Mouse (Mus musculus) bone marrow macrophage, adult 2 months (primary cell): ENCODE measurements at regions not wholly inside any gene's neighbourhood (a gene's known extent, or its start where the extent isn't known, plus 50 kb on each side); places are given as distances from the start of the nearest gene placed in this dataset.

Experiments used
- H3K27ac ChIP-seq: 2 replicates; pipeline ENCODE4 v1.5.1; 2012; ENCODE audit warnings: low read depth, low read length; ENCODE audit not compliant: insufficient read depth
- H3K4me1 ChIP-seq: 2 replicates; pipeline ENCODE4 v1.6.1; 2012; ENCODE audit warnings: low read length; ENCODE audit not compliant: control insufficient read depth, insufficient read depth
- H3K4me3 ChIP-seq: 2 replicates; pipeline ENCODE4 v1.5.1; 2012; ENCODE audit warnings: mild to moderate bottlenecking, low read length, moderate library complexity; ENCODE audit not compliant: insufficient read depth
- CTCF ChIP-seq: IDR thresholded peaks from 2 replicates; pipeline ENCODE4 v1.5.1; 2012; ENCODE audit warnings: low read depth, mild to moderate bottlenecking, low read length, moderate library complexity
- POLR2A ChIP-seq: IDR thresholded peaks from 2 replicates; pipeline ENCODE4 v1.6.1; 2012; ENCODE audit warnings: mild to moderate bottlenecking, low read depth, low read length, borderline replicate concordance

DNA sequence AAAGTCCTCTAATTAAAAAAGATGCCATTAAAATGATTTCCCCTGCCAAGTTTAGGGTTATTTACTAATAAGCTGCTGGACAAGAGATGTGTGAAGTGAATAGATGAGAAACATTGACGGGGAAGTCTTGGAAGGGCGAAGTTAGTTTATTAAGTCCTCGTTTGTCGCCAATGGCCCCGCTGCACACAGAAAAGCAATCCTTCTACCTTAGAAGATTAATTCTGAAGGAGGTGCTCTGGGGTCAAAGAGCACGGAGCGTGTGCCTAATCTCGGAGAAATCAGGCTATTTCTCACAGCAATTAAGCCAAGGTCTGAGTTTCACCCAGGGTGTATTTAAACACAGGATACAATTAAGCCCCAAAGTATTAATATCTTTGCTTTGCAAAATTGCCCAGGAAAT is 189.8 kb upstream of the Adgrl2 start:
- H3K4me1 ChIP-seq = no peaks in the 10 kb centered on the region
- H3K27ac ChIP-seq = no peak overlapping the region
- no peak for TF ChIP-seq POLR2A
- TF ChIP-seq CTCF = no peak
- H3K4me3 ChIP-seq = no peak overlapping the region

GRCm38 (mm10) chr3:149179486-149180116 is 189.2 kb upstream of the Adgrl2 start:
- no peak overlapping the region for H3K27ac ChIP-seq
- H3K4me1 ChIP-seq = no peaks in the 10 kb centered on the region
- no peak overlapping the region for H3K4me3 ChIP-seq
- no peak for TF ChIP-seq POLR2A
- TF ChIP-seq CTCF = no peak

DNA sequence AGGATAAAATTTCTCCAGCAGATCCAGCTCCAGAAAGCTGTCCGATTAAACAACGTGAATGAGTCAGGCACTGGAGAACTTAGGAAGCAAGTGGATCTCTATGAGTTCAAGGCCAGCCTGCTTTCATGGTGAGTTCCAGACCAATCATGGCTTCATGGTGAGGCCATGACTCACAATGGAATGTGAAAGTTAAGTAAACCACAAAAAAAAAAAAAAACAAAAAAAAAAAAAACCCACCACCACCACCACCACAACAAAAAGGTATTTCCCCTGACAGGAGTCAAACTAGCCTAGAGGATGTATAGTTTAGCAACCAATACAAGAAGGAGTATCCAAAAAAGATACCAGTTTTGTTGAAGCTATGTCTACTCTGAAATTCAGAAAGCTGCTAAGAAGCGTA is 188.5 kb upstream of the Adgrl2 start:
- no peaks in the 10 kb centered on the region for H3K4me1 ChIP-seq
- TF ChIP-seq CTCF = no peak
- no peak for TF ChIP-seq POLR2A
- no peak overlapping the region for H3K27ac ChIP-seq
- no peak overlapping the region for H3K4me3 ChIP-seq

- H3K27ac ChIP-seq = no peak overlapping the region
- TF ChIP-seq CTCF (no peak), POLR2A (no peak)
- no peak overlapping the region for H3K4me3 ChIP-seq
- peaks cover 30% of the 10 kb centered on the region for H3K4me1 ChIP-seq
Measured at GRCm38 (mm10) chr3:149174689-149175390, 184.5 kb upstream of the Adgrl2 start.

- Histone ChIP-seq H3K27ac (no peak overlapping the region), H3K4me1 (peaks cover 40% of the 10 kb centered on the region), H3K4me3 (no peak overlapping the region)
- no peak for TF ChIP-seq POLR2A
- no peak for TF ChIP-seq CTCF
Measured at GRCm38 (mm10) chr3:149173537-149173936, 183.2 kb upstream of the Adgrl2 start.

- no peak overlapping the region for H3K27ac ChIP-seq
- H3K4me1 ChIP-seq = peaks cover 42% of the 10 kb centered on the region
- no peak for TF ChIP-seq POLR2A
- TF ChIP-seq CTCF = no peak
- no peak overlapping the region for H3K4me3 ChIP-seq
Measured at GRCm38 (mm10) chr3:149171766-149172165, 181.4 kb upstream of the Adgrl2 start.

GRCm38 (mm10) chr3:149170191-149170590 is 179.8 kb upstream of the Adgrl2 start:
- peak overlapping the region; percentile 28 for H3K27ac ChIP-seq
- H3K4me3 ChIP-seq = no peak overlapping the region
- H3K4me1 ChIP-seq = peaks cover 42% of the 10 kb centered on the region
- TF ChIP-seq CTCF = no peak
- TF ChIP-seq POLR2A = no peak

DNA sequence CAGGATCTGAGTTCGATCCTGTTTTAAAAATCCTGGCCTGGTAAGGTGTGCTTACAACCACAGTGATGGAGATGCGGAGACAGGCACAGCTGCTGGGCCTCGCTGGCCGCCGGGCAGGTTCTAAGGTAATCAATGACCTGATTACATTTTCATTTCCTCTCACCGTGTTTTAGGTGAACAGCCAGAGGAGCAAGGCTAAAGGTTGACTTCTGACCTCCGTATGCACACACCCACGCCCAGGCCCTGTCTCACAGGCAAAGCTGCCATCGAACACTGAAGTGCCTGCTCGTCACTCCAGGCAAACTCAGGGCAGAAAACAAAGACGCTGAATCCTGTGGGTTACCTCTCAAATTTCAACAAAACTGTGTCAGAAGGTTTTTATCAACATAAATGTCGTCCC is 179.1 kb upstream of the Adgrl2 start:
- Histone ChIP-seq H3K4me1 (peaks cover 42% of the 10 kb centered on the region), H3K27ac (peak overlapping the region; percentile 28; the same call in 1 of the 2 replicates), H3K4me3 (no peak overlapping the region)
- TF ChIP-seq POLR2A = no peak
- no peak for TF ChIP-seq CTCF

DNA sequence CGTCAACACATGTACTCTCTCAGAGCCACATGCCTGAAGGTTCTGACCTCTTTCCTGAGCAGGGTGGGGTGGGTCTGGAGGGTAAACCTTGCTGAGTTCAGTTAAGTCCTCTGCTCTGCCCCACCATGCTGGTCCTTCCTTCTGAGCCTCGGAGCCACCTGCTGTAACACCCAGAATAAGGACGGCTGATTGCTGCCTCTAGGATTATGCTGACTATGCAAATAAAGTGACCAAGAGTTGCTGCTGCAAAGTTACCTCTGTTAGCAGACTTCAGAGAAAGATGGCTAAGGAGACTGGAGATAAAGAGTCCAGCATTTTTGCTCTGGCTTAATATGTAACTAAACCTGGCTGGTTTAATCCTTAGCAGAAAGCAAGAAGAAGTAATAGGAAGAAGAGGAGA is 177.6 kb upstream of the Adgrl2 start:
- H3K4me1 ChIP-seq = peaks cover 34% of the 10 kb centered on the region
- no peak overlapping the region for H3K4me3 ChIP-seq
- H3K27ac ChIP-seq = no peak overlapping the region
- TF ChIP-seq POLR2A (no peak), CTCF (no peak)

GRCm38 (mm10) chr3:149164804-149165203 is 174.4 kb upstream of the Adgrl2 start:
- Histone ChIP-seq H3K4me3 (no peak overlapping the region), H3K27ac (no peak overlapping the region), H3K4me1 (peaks cover 12% of the 10 kb centered on the region)
- no peak for TF ChIP-seq POLR2A

GRCm38 (mm10) chr3:149163591-149163990 is 173.2 kb upstream of the Adgrl2 start:
- Histone ChIP-seq H3K4me3 (no peak overlapping the region), H3K4me1 (peaks cover 2% of the 10 kb centered on the region; the same call in 1 of the 2 replicates), H3K27ac (no peak overlapping the region)
- TF ChIP-seq POLR2A = no peak
- no peak for TF ChIP-seq CTCF
